ENCODE assay signal across 23 mouse cellular contexts in the genomic region with DNA sequence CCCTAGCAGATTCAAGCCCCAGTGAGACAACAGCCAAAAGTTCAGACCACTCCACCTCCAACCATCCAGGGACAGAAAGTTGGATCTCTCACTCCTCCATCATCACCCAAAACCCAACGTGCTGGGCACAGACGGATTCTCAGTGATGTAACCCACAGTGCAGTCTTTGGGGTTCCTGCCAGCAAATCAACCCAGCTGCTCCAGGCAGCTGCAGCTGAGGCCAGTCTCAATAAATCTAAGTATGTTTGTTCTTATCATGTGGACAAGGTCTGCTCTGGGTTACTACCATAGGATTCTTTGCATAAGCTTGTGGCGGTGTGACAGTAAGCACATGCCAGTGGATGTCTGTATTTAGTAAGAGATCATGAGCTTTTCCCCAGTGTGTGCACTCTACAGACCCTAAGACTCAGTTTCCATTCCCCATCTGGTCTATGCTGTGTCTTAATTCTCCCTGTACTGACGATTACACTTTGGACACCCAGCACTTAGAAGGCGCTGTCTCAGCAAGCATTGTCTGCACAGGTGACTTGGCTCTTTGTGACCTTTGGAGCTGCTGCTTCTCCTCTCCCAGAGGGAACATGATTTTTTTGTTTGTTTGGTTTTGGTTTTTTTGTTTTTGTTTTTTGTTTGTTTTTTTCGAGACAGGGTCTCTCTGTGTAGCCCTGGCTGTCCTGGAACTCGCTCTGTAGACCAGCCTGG. TPM values are rescaled to one million over a fixed set of nuclear protein-coding genes. Genes with fewer than 3 reads are reported as not detected.
DNase-seq lines count a peak whose midpoint lies in the region; ATAC-seq and TF ChIP-seq lines count a peak whose summit lies in the region.
"Had no signal": no experiment of that assay in that cellular context is flagged by ENCODE, and none has a peak within 500 bp of the region (broad histone marks: within the 10 kb centered on the region; RNA-seq: fewer than 3 reads in every experiment).

No protein-coding gene starts in this region.

- H3K9ac ChIP-seq in kidney, embryonic 14.5 days (ENCODE audit: low read depth, low read length): no peak overlapping the region
- no peak overlapping the region for H3K9ac ChIP-seq in hindbrain, postnatal 0 days (replicated peaks; ENCODE audit: low read length)
- H3K9ac ChIP-seq: embryonic facial prominence, embryonic 13.5 days; forebrain, embryonic 12.5 days; forebrain, postnatal 0 days; heart, embryonic 13.5 days; hindbrain, embryonic 12.5 days had no signal

- H3K27ac ChIP-seq in kidney, embryonic 14.5 days (ENCODE audit: low read depth, low read length): no peak overlapping the region
- H3K27ac ChIP-seq in hindbrain, postnatal 0 days: no peak overlapping the region
- H3K27ac ChIP-seq: embryonic facial prominence, embryonic 13.5 days; forebrain, embryonic 12.5 days; heart, embryonic 13.5 days; hindbrain, embryonic 12.5 days had no signal

- peaks cover 68% of the 10 kb centered on the region for H3K36me3 ChIP-seq in kidney, embryonic 14.5 days (ENCODE audit: control insufficient read depth, insufficient read depth, low read length)
- H3K36me3 ChIP-seq in hindbrain, postnatal 0 days (ENCODE audit: insufficient read depth, low read length): peaks cover 62% of the 10 kb centered on the region

- no peak for ATAC-seq in kidney, embryonic 14.5 days (ENCODE audit: low FRiP score, low TSS enrichment)
- ATAC-seq in hindbrain, postnatal 0 days: no peak
- ATAC-seq: activated CD4-positive, CD25-positive, alpha-beta regulatory T cell, adult 4 months; forebrain, postnatal 0 days; hindbrain, embryonic 16.5 days; Patski had no signal

- no peaks in the 10 kb centered on the region for H3K4me1 ChIP-seq in kidney, embryonic 14.5 days (ENCODE audit: control insufficient read depth, insufficient read depth, low read length)
- no peaks in the 10 kb centered on the region for H3K4me1 ChIP-seq in hindbrain, postnatal 0 days (ENCODE audit: insufficient read depth, low read length)
- H3K4me1 ChIP-seq: embryonic facial prominence, embryonic 13.5 days; forebrain, embryonic 12.5 days; heart, embryonic 13.5 days; hindbrain, embryonic 12.5 days had no signal

- H3K27me3 ChIP-seq in kidney, embryonic 14.5 days (ENCODE audit: control insufficient read depth, insufficient read depth, low read length): no peaks in the 10 kb centered on the region
- H3K27me3 ChIP-seq in hindbrain, postnatal 0 days (ENCODE audit: insufficient read depth, low read length): no peaks in the 10 kb centered on the region
- H3K27me3 ChIP-seq: embryonic facial prominence, embryonic 13.5 days; forebrain, embryonic 12.5 days; heart, embryonic 13.5 days; hindbrain, embryonic 12.5 days; Patski had no signal

- 89% methylated on average over 7 of the region's 7 CpGs for WGBS in kidney, embryonic 14.5 days
- WGBS in hindbrain, postnatal 0 days: 89% methylated on average over 7 of the region's 7 CpGs

- TF ChIP-seq CTCF in hindbrain, postnatal 0 days (IDR thresholded peaks at IDR 0.05; ENCODE audit: low read depth): no peak

- no peak overlapping the region for H3K4me3 ChIP-seq in kidney, embryonic 14.5 days (ENCODE audit: low read length)
- no peak overlapping the region for H3K4me3 ChIP-seq in hindbrain, postnatal 0 days (ENCODE audit: low read length)
- H3K4me3 ChIP-seq: embryonic facial prominence, embryonic 13.5 days; forebrain, embryonic 12.5 days; heart, embryonic 13.5 days; hindbrain, embryonic 12.5 days had no signal

- H3K9me3 ChIP-seq in kidney, embryonic 14.5 days (ENCODE audit: control insufficient read depth, low read length): no peaks in the 10 kb centered on the region
- no peaks in the 10 kb centered on the region for H3K9me3 ChIP-seq in hindbrain, postnatal 0 days (ENCODE audit: low read length)
- H3K9me3 ChIP-seq: embryonic facial prominence, embryonic 13.5 days; forebrain, embryonic 12.5 days; heart, embryonic 13.5 days; hindbrain, embryonic 12.5 days had no signal

- peak; percentile 14 for DNase-seq in gastrocnemius, postnatal 10 days
- no peak for DNase-seq in gastrocnemius, adult 18-20 months (ENCODE audit: low spot score)
- DNase-seq in kidney, adult 9 months: peak; percentile 48
- peak; percentile 14 for DNase-seq in lung, postnatal 10 days
- no peak for DNase-seq in lung, postnatal 4 days
- no peak for DNase-seq in urinary bladder, postnatal 10 days (ENCODE audit: low spot score)
- DNase-seq in hindbrain, postnatal 0 days (ENCODE audit: low spot score): no peak
- DNase-seq: adrenal gland, postnatal 14 days; cerebellum, adult 18-20 months; cerebellum, adult 9-11 months; cerebellum, postnatal 36 days; forebrain, postnatal 0 days; gastrocnemius, postnatal 25 days; heart, adult 11 months; heart, postnatal 4 days had no signal

- no peak overlapping the region for H3K4me2 ChIP-seq in kidney, embryonic 14.5 days (replicated peaks; ENCODE audit: low read depth, low read length)
- H3K4me2 ChIP-seq in hindbrain, postnatal 0 days (ENCODE audit: low read depth, low read length): no peak overlapping the region
- H3K4me2 ChIP-seq: embryonic facial prominence, embryonic 13.5 days; forebrain, embryonic 12.5 days; heart, embryonic 13.5 days; hindbrain, embryonic 12.5 days had no signal

RNA-seq across cellular contexts. Expression of gene Nfu1, which starts 44.9 kb away (rescaled TPM):
- 10 to 100 TPM; 63.1 to 66.8 TPM for total RNA-seq in gastrocnemius, postnatal 10 days (2021)
- 10 to 100 TPM; 63.3 to 69.0 TPM for total RNA-seq in gastrocnemius, adult 18-20 months (2021)
- polyA plus RNA-seq in kidney, embryonic 14.5 days (2014; fragmentation: Nextera tagmentation; extraction: Ambion mirVana): 102 and 119 TPM in 2 replicates
- 187 and 338 TPM in 2 replicates for total RNA-seq in hindbrain, postnatal 0 days (2014; rRNA removed)
- 166 and 167 TPM in 2 replicates for polyA plus RNA-seq in hindbrain, postnatal 0 days (2015; fragmentation: Nextera tagmentation; extraction: Ambion mirVana)

Comparison
In these comparisons a context has a peak if more than half of its experiments do, and no peak if none do; other contexts are left out.
1. DNase-seq: peak in gastrocnemius, postnatal 10 days (single experiment), kidney, adult 9 months (single experiment) and lung, postnatal 10 days (single experiment); none in gastrocnemius, adult 18-20 months (single experiment), lung, postnatal 4 days (0 of 2), urinary bladder, postnatal 10 days (single experiment) and hindbrain, postnatal 0 days (single experiment).